13 mouse cellular contexts compared by ENCODE assay signal in genomic region chr10:34235384-34235783, GRCm38 (mm10). TPM values are rescaled to one million over a fixed set of nuclear protein-coding genes. Genes with fewer than 3 reads are reported as not detected.
A peak's percentile ranks its signal among the peaks of the same experiment; 100 is the strongest.
DNase-seq lines count a peak whose midpoint lies in the region; ATAC-seq and TF ChIP-seq lines count a peak whose summit lies in the region.
"Had no signal": no experiment of that assay in that cellular context is flagged by ENCODE, and none has a peak within 500 bp of the region (broad histone marks: within the 10 kb centered on the region; RNA-seq: fewer than 3 reads in every experiment).

No protein-coding gene starts in this region.

- H3K4me1 ChIP-seq in midbrain, postnatal 0 days (ENCODE audit: insufficient read depth, low read length) = no peaks in the 10 kb centered on the region
- H3K4me1 ChIP-seq in midbrain, embryonic 13.5 days (replicated peaks) = no peaks in the 10 kb centered on the region
- H3K4me1 ChIP-seq: hindbrain, embryonic 15.5 days; limb, embryonic 15.5 days had no signal

- H3K36me3 ChIP-seq in midbrain, postnatal 0 days (ENCODE audit: insufficient read depth, low read length) = no peaks in the 10 kb centered on the region
- no peaks in the 10 kb centered on the region for H3K36me3 ChIP-seq in midbrain, embryonic 13.5 days
- H3K36me3 ChIP-seq: heart, embryonic 13.5 days; hindbrain, embryonic 15.5 days; limb, embryonic 15.5 days had no signal

- ATAC-seq in midbrain, postnatal 0 days (ENCODE audit: low FRiP score) = no peak
- ATAC-seq in midbrain, embryonic 13.5 days = no peak
- ATAC-seq in hematopoietic stem cell, adult 5-6 weeks (replicated peaks in 1 of 2; ENCODE audit: insufficient read depth in 1 of 2, low FRiP score in 2 of 2, low TSS enrichment in 1 of 2, low read depth in 1 of 2, poor library complexity in 2 of 2, severe bottlenecking in 2 of 2) = peak; percentile 98 to 99
- ATAC-seq in neutrophil, adult 5-6 weeks (ENCODE audit: extremely low read depth, insufficient number of reproducible peaks, low FRiP score, poor library complexity, severe bottlenecking) = peak; percentile 23; the same call in 1 of the 2 replicates

- peak; percentile 5 for DNase-seq in midbrain, postnatal 0 days (ENCODE audit: low spot score)
- DNase-seq in R1 (ENCODE audit: low read depth, low spot score) = peak; percentile 42
- no peak for DNase-seq in cerebellum, postnatal 36 days
- no peak for DNase-seq in adrenal gland, postnatal 36 days
- DNase-seq: adrenal gland, adult 8-10 months; cerebellum, adult 18-20 months; midbrain, embryonic 14.5 days had no signal

- H3K9me3 ChIP-seq in midbrain, postnatal 0 days (ENCODE audit: low read length) = no peaks in the 10 kb centered on the region
- no peaks in the 10 kb centered on the region for H3K9me3 ChIP-seq in midbrain, embryonic 13.5 days
- H3K9me3 ChIP-seq: heart, embryonic 13.5 days; hindbrain, embryonic 15.5 days; limb, embryonic 15.5 days had no signal

- TF ChIP-seq CTCF in midbrain, postnatal 0 days (IDR thresholded peaks at IDR 0.05) = no peak

- 30% methylated on average over 3 of the region's 3 CpGs for WGBS in midbrain, postnatal 0 days
- WGBS in midbrain, embryonic 13.5 days = 35% methylated on average over 3 of the region's 3 CpGs

- H3K27me3 ChIP-seq in midbrain, postnatal 0 days (ENCODE audit: insufficient read depth, low read length) = no peaks in the 10 kb centered on the region
- no peaks in the 10 kb centered on the region for H3K27me3 ChIP-seq in midbrain, embryonic 13.5 days
- H3K27me3 ChIP-seq: heart, embryonic 13.5 days; hindbrain, embryonic 15.5 days; limb, embryonic 15.5 days had no signal

- no peak overlapping the region for H3K27ac ChIP-seq in midbrain, postnatal 0 days (ENCODE audit: low read depth, low read length)
- no peak overlapping the region for H3K27ac ChIP-seq in midbrain, embryonic 13.5 days
- H3K27ac ChIP-seq: heart, embryonic 13.5 days; hindbrain, embryonic 15.5 days; limb, embryonic 15.5 days had no signal

- no peak overlapping the region for H3K9ac ChIP-seq in midbrain, postnatal 0 days (replicated peaks; ENCODE audit: low read length, poor library complexity, severe bottlenecking)
- no peak overlapping the region for H3K9ac ChIP-seq in midbrain, embryonic 13.5 days (replicated peaks)
- H3K9ac ChIP-seq: heart, embryonic 13.5 days; hindbrain, embryonic 15.5 days; limb, embryonic 15.5 days had no signal

- no peak overlapping the region for H3K4me2 ChIP-seq in midbrain, postnatal 0 days (ENCODE audit: low read depth, low read length, poor library complexity, severe bottlenecking)
- no peak overlapping the region for H3K4me2 ChIP-seq in midbrain, embryonic 13.5 days (replicated peaks)
- H3K4me2 ChIP-seq: heart, embryonic 13.5 days; hindbrain, embryonic 15.5 days; limb, embryonic 15.5 days had no signal

- no peak overlapping the region for H3K4me3 ChIP-seq in midbrain, postnatal 0 days (ENCODE audit: low read depth, low read length)
- H3K4me3 ChIP-seq in midbrain, embryonic 13.5 days (replicated peaks) = no peak overlapping the region
- H3K4me3 ChIP-seq: heart, embryonic 13.5 days; hindbrain, embryonic 15.5 days; limb, embryonic 15.5 days had no signal

RNA-seq across cellular contexts. Expression of gene Dse, which starts 27.9 kb away (rescaled TPM):
- 19.7 and 37.4 TPM in 2 replicates for total RNA-seq in midbrain, postnatal 0 days (2014; rRNA removed)
- 5.9 and 7.0 TPM in 2 replicates for polyA plus RNA-seq in midbrain, postnatal 0 days (2015; fragmentation: Nextera tagmentation; extraction: Ambion mirVana)
- 6.2 and 6.7 TPM in 2 replicates for polyA plus RNA-seq in midbrain, embryonic 13.5 days (2015; fragmentation: Nextera tagmentation; extraction: Ambion mirVana)
- total RNA-seq in hematopoietic stem cell, adult 5-6 weeks (2017) = 1.8 and 2.4 TPM in 2 replicates
- total RNA-seq in neutrophil, adult 5-6 weeks (2017) = 4.7 and 5.1 TPM in 2 replicates
- 10 to 100 TPM in 1 of 2 experiments, 1 to 10 TPM in 1; 8.2 to 14.2 TPM for total RNA-seq in adrenal gland, postnatal 36 days (2021)

RNA-seq across cellular contexts. Expression of gene Tspyl1, which starts 46.6 kb away (rescaled TPM):
- 93.3 and 94.2 TPM in 2 replicates for total RNA-seq in midbrain, postnatal 0 days (2014; rRNA removed)
- polyA plus RNA-seq in midbrain, postnatal 0 days (2015; fragmentation: Nextera tagmentation; extraction: Ambion mirVana) = 129 and 139 TPM in 2 replicates
- polyA plus RNA-seq in midbrain, embryonic 13.5 days (2015; fragmentation: Nextera tagmentation; extraction: Ambion mirVana) = 137 and 142 TPM in 2 replicates
- 88.4 and 89.4 TPM in 2 replicates for total RNA-seq in hematopoietic stem cell, adult 5-6 weeks (2017)
- total RNA-seq in neutrophil, adult 5-6 weeks (2017) = 90.4 and 96.0 TPM in 2 replicates
- total RNA-seq in adrenal gland, postnatal 36 days (2021) = 10 to 100 TPM; 63.9 to 66.2 TPM

Comparison
In these comparisons a context has a peak if more than half of its experiments do, and no peak if none do; other contexts are left out.
1. ATAC-seq: peak in hematopoietic stem cell, adult 5-6 weeks (2 of 2) and neutrophil, adult 5-6 weeks (single experiment); none in midbrain, postnatal 0 days (single experiment) and midbrain, embryonic 13.5 days (single experiment).
2. DNase-seq: peak in midbrain, postnatal 0 days (single experiment) and R1 (single experiment); none in cerebellum, postnatal 36 days (0 of 2) and adrenal gland, postnatal 36 days (0 of 2).